Mouse (Mus musculus): ENCODE results near the gene Snapc3.
A peak's percentile ranks its signal among the peaks of the same experiment; 100 is the strongest.
"Not testable (repeated sequence)": the region's sequence is repeated elsewhere in the genome, so short reads cannot be mapped to it uniquely, and the experiment has no call there.

Snapc3 gene

DNA sequence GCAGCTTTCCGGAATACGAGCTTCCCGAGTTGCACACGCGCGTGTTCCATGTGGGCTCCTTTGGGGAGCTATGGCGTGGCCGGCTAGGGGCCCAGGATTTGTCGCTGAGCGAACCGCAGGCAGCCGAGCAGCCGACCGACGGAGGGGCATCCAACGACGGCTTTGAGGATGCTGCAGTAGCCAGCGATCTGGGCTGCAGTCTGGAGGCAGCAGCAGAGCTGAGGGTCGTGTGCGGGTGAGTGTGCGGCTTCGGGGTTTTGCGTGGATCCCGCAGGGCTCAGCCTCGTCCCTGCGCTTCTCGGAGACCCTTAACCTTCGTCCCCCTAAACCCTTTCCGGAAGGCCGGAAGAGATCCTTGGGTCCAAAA is 279 bp downstream of the Snapc3 start:
- DNase-seq (ENCODE audit: low read depth, low spot score): no peak

- no peak for DNase-seq (ENCODE audit: low read depth, low spot score)
Observed at GRCm38 (mm10) chr4:83418781-83419180, 1.3 kb downstream of the Snapc3 start.

- DNase-seq (ENCODE audit: low read depth, low spot score): no peak
Observed at GRCm38 (mm10) chr4:83423641-83424040, 6.1 kb downstream of the Snapc3 start.

- no peak for DNase-seq (ENCODE audit: low read depth, low spot score)
Observed at GRCm38 (mm10) chr4:83425119-83425518, 7.6 kb downstream of the Snapc3 start.

- DNase-seq (ENCODE audit: low read depth, low spot score): no peak
Observed at GRCm38 (mm10) chr4:83427141-83427540, 9.6 kb downstream of the Snapc3 start.

GRCm38 (mm10) chr4:83427696-83428095 is 10.2 kb downstream of the Snapc3 start:
- no peak for DNase-seq (ENCODE audit: low read depth, low spot score)

GRCm38 (mm10) chr4:83428845-83429244 is 11.3 kb downstream of the Snapc3 start:
- DNase-seq (ENCODE audit: low read depth, low spot score): no peak

- no peak for DNase-seq (ENCODE audit: low read depth, low spot score)
Observed at GRCm38 (mm10) chr4:83431950-83432349, 14.4 kb downstream of the Snapc3 start.

DNA sequence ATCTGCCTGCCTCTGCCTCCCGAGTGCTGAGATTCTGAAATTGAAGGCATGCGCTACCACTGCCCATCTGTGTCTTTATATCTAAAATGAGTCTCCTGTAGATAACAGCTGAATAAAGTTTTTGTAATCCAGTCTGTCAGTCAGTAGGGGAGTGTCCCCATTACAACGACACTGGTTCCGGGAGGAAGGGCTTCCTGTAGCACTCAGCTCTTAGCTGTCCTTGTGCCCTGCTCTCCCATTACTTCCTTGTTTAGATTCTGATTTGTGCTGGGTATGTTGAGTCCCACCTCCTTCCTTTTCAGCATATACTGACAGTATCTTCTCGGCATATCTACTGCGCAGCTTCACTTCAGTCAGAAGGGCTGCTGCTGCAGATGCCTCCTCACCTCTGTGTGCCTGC is 15.4 kb downstream of the Snapc3 start:
- no peak for DNase-seq (ENCODE audit: low read depth, low spot score)

DNA sequence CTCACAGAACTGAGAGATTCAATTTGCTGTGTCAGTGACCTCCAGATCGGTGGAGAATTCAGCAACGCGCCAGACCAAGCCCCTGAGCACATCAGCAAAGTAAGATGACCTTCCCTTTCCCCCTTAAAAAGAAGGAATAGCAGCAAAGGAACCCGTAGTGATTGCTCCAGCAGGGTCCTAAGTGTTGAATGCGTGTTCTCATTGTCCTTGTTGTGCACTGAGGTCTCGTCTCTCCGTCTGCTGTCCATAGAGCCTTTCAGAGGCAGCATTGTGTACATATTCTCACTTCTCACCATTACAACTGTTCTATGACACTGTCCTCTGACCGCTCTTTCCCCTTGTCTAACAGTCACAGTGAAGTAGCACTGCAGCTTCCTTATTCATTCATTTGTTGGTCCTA is 18.9 kb downstream of the Snapc3 start:
- DNase-seq (ENCODE audit: low read depth, low spot score): no peak

GRCm38 (mm10) chr4:83438116-83438515 is 20.6 kb downstream of the Snapc3 start:
- no peak for DNase-seq (ENCODE audit: low read depth, low spot score)

- no peak for DNase-seq (ENCODE audit: low read depth, low spot score)
Observed at GRCm38 (mm10) chr4:83439045-83439444, 21.5 kb downstream of the Snapc3 start.

- no peak for DNase-seq (ENCODE audit: low read depth, low spot score)
Observed at GRCm38 (mm10) chr4:83441050-83441449, 23.5 kb downstream of the Snapc3 start.

DNA sequence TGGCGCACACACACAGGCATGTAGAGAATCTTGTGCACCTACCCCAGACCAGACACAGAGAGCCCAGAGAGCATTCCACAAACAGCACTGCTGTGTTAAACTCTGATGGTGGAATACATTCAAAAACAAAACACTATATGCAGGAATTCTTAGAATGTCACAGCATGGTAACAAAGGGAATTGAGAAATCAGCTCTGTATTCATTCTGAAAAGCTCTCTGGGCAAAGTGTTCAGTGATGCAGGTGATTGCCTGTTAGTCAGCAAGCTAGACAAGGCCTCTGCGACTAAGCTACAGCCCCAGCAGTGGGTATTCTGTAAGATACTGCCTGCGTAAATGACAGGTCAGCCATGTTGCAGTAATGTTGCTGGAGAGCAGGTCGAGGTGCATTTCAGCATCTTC is 33.3 kb downstream of the Snapc3 start:
- no peak for DNase-seq (ENCODE audit: low read depth, low spot score)

DNA sequence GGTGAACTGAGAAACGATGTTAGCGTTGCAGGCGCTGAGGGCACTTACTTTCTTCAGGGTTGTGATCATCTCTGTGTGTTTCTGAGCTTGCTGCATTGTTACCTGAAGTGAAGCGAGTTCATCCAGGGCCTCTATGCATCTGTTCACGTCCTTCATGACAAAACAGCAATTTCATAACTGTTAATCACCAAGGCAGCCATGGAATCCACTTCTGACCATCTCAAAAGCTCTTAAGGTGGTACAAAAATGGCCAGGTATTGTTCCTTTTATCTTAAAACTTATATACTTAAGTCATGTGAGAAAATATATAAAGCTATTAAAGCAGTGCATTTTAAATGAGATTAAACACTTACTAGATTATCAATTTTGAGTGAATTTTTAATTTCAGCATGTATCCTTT is 42.6 kb downstream of the Snapc3 start:
- DNase-seq (ENCODE audit: low read depth, low spot score): no peak

- no peak for DNase-seq (ENCODE audit: low read depth, low spot score)
Observed at GRCm38 (mm10) chr4:83464827-83465226, 47.3 kb downstream of the Snapc3 start.

GRCm38 (mm10) chr4:83467615-83468014 is 50.1 kb downstream of the Snapc3 start:
- DNase-seq (ENCODE audit: low read depth, low spot score): no peak

DNA sequence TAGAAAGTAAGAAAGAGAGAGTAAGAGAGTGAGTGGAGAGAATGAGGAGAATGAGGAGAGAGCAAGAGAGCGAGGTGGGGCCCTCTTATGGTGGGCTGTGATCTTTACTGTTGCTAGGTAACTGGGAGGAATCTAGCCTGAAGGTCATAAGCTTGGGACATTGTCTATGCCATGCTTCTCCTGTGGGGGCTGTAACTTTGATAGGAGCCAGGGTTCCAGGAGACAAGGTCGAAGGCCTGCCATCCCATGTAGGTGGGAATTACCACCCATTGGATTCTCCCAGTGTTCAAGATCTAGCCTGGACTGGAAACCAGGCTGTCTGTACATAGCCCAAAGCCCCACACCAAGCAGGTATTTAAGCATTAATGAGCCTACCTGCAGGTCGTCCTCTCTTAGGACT is 50.7 kb downstream of the Snapc3 start:
- DNase-seq (ENCODE audit: low read depth, low spot score): no peak

- no peak for DNase-seq (ENCODE audit: low read depth, low spot score)
Observed at GRCm38 (mm10) chr4:83485250-83485649, 67.7 kb downstream of the Snapc3 start.

GRCm38 (mm10) chr4:83485735-83486116 is 68.2 kb downstream of the Snapc3 start:
- peak; percentile 65 for DNase-seq (ENCODE audit: low read depth, low spot score)

GRCm38 (mm10) chr4:83486117-83486901 is 68.8 kb downstream of the Snapc3 start, which contains the start of gene Psip1:
Gene Psip1 (minus strand): TSS chr4:83486459.
- DNase-seq (ENCODE audit: low read depth, low spot score): peak; percentile 76

GRCm38 (mm10) chr4:83489121-83489520 is 71.6 kb downstream of the Snapc3 start:
- no peak for DNase-seq (ENCODE audit: low read depth, low spot score)

DNA sequence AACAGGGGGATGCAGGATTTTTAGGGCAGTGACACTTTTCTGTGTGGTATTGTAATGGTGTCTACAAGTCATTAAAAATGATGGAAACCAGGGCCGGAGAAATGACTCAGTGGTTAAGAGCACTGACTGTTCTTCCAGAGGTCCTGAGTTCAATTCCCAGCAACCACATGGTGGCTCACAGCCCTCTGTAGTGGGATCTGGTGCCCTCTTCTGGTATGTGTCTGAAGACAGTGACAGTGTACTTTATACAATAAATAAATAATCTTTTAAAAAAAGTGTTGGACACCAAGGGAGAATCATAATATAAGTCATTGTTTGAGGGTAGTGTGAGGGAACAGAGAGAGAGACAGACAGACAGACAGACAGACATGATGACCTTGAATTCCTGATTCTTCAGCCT is 75.6 kb downstream of the Snapc3 start:
- DNase-seq (ENCODE audit: low read depth, low spot score): no peak

DNA sequence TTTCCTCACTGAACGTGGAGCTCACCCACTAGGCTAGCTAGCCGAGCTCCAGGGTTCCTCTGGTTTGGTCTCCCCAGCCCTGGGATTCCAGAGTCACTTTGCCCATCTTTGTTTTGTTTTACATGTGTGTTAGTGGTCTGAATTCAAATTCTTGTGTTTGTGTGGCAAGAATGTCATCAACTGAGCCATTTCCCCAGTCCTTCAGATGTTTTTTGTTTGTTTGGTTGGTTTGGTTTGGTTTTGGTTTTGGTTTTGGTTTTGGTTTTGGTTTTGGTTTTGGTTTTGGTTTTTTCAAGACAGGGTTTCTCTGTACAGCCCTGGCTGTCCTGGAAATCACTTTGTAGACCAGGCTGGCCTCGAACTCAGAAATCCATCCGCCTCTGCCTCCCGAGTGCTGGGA is 79.5 kb downstream of the Snapc3 start:
- DNase-seq (ENCODE audit: low read depth, low spot score): not testable (repeated sequence)

All from brain, embryonic 18.5 days (tissue).